Mouse (Mus musculus) left cerebral cortex, postnatal 14 days (tissue): ENCODE data around the gene Fat3. TPM values are rescaled to one million over a fixed set of nuclear protein-coding genes. Genes with fewer than 3 reads are reported as not detected.

Experiments
- DNase-seq, 2 experiments: peaks; one replicate each; pipeline ENCODE4 v3.0.0; 2021 to 2022; ENCODE audit warnings: low spot score in 2 of 2, mixed read lengths in 1 of 2
- intact Hi-C: fragments of 180-260 bp; cut with DNase I; formaldehyde crosslinking; loops from one replicate; pipeline ENCODE4 v1.15.1; 2025
- total RNA-seq, 2 experiments: library from RNA; stranded (reverse); gene quantifications; 2 replicates each; pipeline ENCODE4 v1.2.3; 2021

Gene Fat3
- total RNA-seq, 2 experiments from 2014 or later: 61.3 to 69.1 TPM

- intact Hi-C loops: no loop called here
These were observed 561.5 kb downstream of the Fat3 start for GRCm38 (mm10) chr9:15939594-15939993.

DNA sequence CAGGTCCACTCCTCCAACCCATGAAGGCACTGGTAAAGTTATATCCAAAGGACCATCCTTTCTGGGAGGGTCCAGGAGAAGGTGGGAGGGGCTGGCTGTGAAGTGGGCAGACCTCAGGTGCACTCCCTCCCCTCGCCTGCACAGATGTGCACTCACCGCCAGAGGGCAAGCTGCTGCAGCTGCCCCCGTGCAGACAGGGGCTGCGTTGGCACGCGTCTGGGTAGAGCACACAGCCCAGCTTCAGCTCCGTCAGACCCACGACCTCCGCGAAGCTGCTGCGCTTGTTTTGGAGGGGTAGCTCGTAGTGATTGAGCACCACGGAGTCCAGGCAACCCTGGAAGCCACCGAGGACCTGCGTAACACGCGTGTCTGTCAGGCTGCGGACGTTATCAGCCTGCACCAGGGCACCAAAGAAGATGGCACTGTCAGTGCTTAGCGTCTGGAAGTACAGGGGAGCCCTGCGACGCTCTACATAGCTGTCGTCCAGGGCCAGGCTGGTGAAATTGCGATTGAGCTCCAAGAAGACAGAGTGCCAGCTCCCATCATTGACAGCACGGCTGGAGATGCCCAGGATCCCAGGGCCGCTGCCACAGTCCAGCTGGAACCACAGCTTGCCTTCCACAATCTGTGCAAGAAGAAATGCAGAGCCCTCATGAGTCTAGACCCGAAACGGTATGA lies 563.1 kb downstream of the Fat3 start:
- intact Hi-C loops: no loop called here
- DNase-seq: no peak

More at GRCm38 (mm10) chr9:15939594-15939993, 561.5 kb downstream of the Fat3 start:
- DNase-seq: no peak

DNA sequence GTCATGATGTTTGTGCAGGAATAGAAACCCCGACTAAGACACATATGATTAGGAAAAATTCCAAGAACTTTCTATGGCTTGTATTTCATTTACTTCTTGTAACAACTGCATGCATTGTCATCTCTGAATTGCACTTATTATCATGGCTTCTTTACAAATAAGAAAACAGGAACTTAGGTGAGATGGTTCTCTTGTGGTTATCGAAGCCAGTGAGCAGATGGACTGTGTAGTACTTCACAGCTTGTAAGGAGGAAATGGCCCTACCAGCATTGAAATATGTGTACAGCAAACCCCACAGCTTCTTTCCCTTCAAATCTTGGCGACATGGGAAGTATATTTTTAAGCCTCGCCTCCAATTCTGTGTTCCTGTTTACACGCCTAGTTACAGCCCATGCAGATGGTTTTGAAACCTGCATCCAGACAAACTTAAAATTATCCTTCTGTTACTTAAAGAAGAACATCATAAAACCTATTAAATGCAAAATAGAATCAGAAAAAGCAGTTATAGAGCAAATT lies 570.1 kb downstream of the Fat3 start:
- DNase-seq: no peak

GRCm38 (mm10) chr9:15928331-15928730 lies 572.8 kb downstream of the Fat3 start:
- intact Hi-C loops: no loop called here
- no peak for DNase-seq

More for the DNA sequence above, 570.1 kb downstream of the Fat3 start:
- intact Hi-C loops: no loop called here

DNA sequence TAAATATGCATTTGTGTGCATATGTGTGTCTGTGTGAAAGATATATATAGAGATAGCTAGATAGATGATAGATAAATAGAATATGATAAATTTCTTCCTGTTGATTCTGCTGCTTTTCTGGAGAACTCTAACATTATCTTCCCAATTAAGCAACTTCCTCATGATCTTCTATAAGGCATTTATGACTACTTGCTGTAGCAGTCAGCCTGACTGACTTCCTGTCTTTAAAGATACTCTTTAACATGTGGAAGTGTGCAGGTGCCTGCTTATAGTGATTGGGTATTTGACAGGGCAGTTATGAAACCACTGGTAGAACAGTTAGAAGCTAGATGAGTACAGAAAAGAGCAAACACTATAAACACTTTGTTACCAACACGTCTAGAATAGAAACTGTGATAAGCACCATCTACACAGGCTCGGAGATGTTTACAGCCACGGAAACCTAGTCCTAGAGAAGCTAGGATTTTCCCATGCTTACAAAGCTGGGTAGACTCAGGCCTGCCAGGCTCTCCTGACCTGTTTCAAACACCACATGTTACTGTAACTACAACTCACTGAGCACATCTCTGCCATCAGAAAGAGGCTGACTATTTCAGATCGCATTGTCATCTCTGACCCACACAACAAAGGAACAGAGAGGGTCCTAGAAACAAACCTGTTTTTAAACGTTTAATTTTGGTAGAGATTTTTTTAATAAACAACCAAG lies 573.6 kb downstream of the Fat3 start:
- DNase-seq: no peak
- intact Hi-C loops: no loop called here

DNA sequence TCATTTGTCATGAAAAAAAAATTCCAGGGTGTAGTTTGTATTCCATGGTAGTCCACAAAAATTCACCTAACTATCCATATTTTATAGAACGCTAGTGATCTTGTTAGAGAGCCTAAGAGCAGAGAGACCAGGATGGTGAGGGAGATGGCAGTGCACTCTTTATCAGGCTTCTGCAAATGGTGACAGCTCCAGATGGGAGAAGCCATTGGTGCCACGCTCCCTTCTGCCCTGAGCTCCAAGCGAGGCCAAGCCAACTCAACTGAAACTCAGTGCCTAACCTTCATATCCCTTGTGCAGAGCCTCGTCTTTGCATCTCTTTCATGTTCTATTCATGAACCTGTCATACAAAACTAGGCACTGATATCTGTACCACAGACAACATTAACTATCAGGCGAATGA lies 575.8 kb downstream of the Fat3 start:
- no peak for DNase-seq
- intact Hi-C loops: no loop called here

DNA sequence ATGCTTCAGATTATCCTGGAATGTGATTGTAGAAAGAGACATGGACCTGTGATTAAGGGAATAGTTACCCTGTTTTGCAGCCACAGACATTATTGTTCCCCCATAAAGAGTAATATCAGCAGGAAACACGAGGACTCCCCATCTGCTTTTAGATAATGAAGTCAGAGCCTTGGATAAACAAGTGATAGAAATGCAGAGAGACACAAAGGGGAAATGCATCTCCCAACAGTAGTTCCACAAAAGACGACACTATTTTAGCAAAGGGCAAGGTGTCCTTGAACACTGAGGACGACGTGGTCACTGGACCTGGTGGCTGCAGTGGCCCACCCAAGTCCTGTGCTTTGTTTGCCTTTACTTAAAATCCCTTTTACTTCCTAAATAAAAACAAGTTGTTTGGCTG lies 580.8 kb downstream of the Fat3 start:
- no peak for DNase-seq
- intact Hi-C loops: no loop called here

DNA sequence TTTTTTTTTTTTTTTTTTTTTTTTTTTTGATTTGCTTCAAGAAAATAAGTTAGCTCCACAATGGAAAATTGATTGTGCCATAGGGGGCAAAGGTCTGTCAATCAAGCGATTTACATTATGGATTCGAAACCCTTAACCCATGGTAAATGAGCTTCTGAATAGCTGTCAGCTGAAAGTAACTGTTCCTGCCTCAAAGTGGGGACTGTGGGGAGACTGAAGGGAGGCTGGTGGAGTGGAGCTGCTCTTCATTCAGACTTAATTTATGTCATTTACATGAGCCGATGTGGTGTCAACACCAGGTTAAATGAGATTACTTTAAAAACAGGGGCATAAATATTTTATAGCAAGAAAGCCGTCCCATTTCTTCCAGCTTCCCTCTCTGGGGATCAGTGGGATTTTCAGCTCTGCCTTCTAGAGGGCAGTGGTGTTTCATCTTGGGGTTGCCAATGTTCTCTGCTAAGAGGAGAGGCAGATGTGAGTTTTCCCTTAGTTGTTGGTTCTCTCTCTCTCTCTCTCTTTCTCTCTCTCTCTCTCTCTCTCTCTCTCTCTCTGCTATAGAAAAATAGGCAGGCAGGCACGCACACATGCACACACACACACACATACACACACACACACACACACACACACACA lies 581.6 kb downstream of the Fat3 start:
- no peak for DNase-seq
- intact Hi-C loops: no loop called here

GRCm38 (mm10) chr9:15916600-15916999 lies 584.5 kb downstream of the Fat3 start:
- no peak for DNase-seq
- intact Hi-C loops: no loop called here

GRCm38 (mm10) chr9:15912735-15913134 lies 588.4 kb downstream of the Fat3 start:
- no peak for DNase-seq
- intact Hi-C loops: no loop called here

DNA sequence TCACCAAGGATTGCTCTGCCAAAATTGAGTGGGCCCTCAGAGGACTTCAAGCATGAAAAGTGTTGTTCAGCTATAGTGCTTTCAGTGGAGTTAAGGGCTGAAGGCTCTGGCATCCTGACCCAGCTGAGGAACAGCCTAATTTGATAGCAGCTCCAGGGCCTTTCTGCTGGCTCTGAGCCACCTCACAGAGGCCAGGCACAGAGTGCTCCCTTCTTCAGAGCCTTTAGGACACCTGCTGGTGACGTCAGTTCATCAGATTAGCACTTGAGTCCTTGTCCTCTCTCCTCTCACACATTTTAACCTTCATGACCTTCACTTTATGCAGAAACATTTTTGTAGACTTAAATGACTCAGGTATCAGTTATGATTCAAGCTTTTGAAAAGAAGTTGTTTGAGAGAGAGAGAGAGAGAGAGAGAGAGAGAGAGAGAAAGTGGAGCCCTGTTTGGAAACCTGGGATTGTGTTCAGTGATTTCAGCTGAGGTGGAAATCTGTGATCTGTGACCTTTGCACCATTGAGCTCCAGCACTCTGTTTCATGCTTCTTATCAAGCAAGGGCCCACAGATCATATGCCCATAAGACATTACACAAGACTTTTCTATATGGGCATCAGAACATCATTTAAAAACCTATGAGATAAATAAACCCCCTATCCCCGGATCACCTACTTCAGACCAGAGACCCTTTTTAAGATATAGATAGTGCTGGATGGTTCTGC lies 591.5 kb downstream of the Fat3 start:
- no peak for DNase-seq
- intact Hi-C loops: no loop called here

DNA sequence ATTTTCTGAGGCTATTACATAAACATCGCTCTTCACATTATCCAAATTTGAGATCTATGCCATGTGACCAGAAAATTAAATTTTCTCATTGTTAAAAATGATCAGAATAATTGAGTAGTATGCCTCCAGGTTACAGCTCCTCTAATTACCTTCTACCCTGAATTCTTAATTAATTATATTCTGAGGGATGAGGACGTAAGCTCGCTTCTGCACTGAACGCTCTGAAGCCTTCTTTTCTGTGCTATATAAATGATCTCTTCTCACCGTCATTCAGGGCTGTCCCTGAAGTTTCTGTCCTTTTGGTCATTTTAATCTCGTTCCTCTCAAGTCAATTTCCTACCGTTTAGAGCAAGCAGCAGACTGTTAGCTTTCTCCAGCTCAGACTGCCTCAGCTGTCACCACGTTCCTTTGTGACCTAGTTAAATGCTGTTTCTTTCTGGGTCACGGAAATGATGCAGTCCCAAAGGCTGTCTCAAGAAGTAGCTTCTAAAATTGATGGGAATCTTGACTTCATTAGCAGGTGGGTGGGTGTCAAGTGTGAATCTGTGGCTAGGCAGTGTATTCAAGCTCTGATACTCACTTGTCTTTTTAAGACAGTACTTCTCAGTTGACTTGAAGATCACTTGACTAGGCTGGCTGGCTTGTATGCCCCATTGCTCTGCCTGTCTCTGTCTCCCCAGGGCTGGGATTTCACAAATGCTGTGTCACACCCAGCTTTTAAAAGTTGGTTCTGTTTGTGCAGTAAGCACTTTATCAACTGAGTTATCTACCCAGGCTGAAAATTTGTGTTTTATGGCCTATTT lies 596.9 kb downstream of the Fat3 start:
- no peak for DNase-seq
- intact Hi-C loops: no loop called here

DNA sequence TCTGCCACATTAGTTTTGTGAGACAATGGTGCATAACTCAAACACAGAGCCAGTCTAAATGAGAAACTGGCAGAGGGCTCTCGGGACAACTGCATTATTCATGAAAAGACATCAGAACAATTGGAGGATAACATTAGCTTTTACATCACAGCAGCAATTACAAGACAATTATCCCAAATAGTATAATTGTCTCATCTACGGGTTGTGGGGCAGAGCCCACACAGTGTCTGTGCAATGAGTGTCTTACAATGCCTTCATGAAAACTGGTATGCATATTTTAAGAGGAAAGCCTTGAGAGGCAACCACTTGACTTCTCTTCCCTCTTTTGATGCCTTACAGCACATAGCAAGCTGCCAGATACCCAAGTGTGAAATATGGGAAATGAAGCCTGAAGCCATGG lies 603.0 kb downstream of the Fat3 start:
- DNase-seq: no peak
- intact Hi-C loops: no loop called here

- peak; percentile 26 to 49 for DNase-seq
- intact Hi-C loops: loop anchor here (10.0 kb wide), 1 partner anchor 172 kb away; no protein-coding TSS in a partner anchor
These were observed 614.3 kb downstream of the Fat3 start for GRCm38 (mm10) chr9:15886756-15887155.

DNA sequence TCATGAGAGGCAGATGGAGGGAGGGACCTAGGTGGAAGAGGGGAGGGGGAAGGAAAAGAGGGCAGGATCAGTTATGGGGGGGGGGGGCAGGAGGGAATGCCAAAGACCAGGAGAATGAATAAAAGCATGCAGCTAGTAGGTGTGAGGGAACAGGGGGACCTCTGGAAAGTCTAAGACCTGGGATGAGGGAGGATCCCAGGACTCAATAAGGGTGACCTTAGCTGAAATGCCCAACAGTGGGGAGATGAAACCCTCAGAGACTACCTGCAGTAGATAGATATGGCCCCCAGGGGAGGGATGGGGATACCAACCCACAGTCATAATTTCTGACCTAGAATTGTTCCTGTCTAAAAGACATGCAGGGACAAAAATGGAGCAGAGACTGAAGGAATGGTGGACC lies 620.3 kb downstream of the Fat3 start:
- intact Hi-C loops: loop anchor here (2.0 to 10.0 kb wide), 3 partner anchors 166 to 513 kb away; no protein-coding TSS in a partner anchor
- DNase-seq: no peak

GRCm38 (mm10) chr9:15880160-15880603 lies 620.9 kb downstream of the Fat3 start:
- DNase-seq: peak in 1 of 2 experiments; percentile 44
- intact Hi-C loops: loop anchor here (2.0 to 10.0 kb wide), 3 partner anchors 165 to 513 kb away; no protein-coding TSS in a partner anchor

DNA sequence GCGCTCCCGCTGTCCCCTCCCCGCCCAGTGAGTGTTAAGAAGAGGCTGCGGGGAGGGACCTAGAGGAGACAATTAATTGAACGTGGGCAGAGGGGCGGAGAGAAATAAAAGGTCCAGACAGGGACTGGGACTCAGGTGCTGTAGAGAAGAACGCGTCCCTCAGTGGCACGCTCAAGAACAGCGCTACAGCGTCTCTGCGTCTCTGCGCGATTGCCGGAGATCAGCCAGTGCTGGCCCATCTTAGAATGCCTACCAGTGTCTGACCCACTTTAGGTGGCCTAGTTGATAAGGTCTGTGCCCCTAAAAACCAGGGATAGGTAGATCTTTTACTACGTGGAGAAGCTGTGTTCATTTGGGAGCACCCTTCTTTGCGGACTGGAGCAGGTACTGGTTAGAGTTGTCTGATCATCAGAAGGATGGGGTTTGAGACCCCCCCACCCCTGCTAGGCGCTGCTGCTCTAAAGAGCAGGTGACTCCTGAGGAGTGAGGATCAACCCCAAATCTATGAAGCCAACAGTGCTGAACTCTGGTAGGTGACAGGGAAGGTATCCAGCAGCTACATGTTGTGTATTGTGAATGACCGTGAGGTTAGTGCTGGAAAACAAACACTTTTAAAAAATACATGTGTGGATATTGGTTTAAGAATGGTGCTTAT lies 626.5 kb downstream of the Fat3 start, which contains the start of gene Mtnr1b:
Gene Mtnr1b, minus strand, starts transcription at position 51 of the 655 bp plus-strand sequence.
- no peak for DNase-seq
- intact Hi-C loops: loop anchor here (10.0 kb wide), 1 partner anchor 380 kb away; the partner anchor contains the start of gene Smco4

- intact Hi-C loops: loop anchor here (10.0 kb wide), 1 partner anchor 375 kb away; the partner anchor contains the start of gene Smco4
- DNase-seq: no peak
These were observed 631.1 kb downstream of the Fat3 start for GRCm38 (mm10) chr9:15870013-15870412.
